Comparison of ENCODE assay signal across 10 mouse cellular contexts in the genomic region with DNA sequence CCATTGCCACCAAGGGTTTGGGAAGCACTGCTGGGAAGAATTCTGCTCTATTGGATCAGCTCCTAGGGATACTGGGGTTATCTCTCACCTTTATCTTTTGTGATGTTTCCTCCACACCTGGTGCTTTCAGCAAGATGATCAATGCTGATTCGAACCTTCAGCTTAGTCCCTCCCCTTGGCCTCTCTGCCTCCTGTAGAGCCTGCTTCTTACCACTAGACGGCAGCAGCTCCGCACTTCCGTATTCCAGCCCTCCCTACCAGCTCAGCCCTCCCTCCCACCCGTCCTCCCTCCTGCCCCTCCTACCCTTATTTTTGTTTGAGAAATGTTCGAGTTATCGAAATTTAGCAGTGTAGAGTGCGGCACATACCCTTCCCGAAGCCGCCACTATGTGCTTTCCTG. TPM values are rescaled to one million over a fixed set of nuclear protein-coding genes. Genes with fewer than 3 reads are reported as not detected.
A peak's percentile ranks its signal among the peaks of the same experiment; 100 is the strongest.
DNase-seq lines count a peak whose midpoint lies in the region; ATAC-seq and TF ChIP-seq lines count a peak whose summit lies in the region.
"Had no signal": no experiment of that assay in that cellular context is flagged by ENCODE, and none has a peak within 500 bp of the region (broad histone marks: within the 10 kb centered on the region; RNA-seq: fewer than 3 reads in every experiment).

No protein-coding gene starts in this region.

- H3K27ac ChIP-seq in layer of hippocampus, adult 2 months: no peak overlapping the region
- no peak overlapping the region for H3K27ac ChIP-seq in kidney, embryonic 16.5 days (ENCODE audit: low read length)
- H3K27ac ChIP-seq: limb, embryonic 15.5 days had no signal

- peaks cover 8% of the 10 kb centered on the region for H3K27me3 ChIP-seq in G1E (ENCODE audit: insufficient read depth, low read length)
- no peaks in the 10 kb centered on the region for H3K27me3 ChIP-seq in kidney, embryonic 16.5 days (ENCODE audit: insufficient read depth, low read length)
- H3K27me3 ChIP-seq: limb, embryonic 15.5 days had no signal

- no peak overlapping the region for H3K4me3 ChIP-seq in layer of hippocampus, adult 2 months
- H3K4me3 ChIP-seq in G1E (ENCODE audit: low read depth, low read length): no peak overlapping the region
- H3K4me3 ChIP-seq in kidney, embryonic 16.5 days (ENCODE audit: low read length): no peak overlapping the region
- H3K4me3 ChIP-seq: limb, embryonic 15.5 days had no signal

- H3K9ac ChIP-seq in kidney, embryonic 16.5 days (replicated peaks; ENCODE audit: low read length): no peak overlapping the region
- H3K9ac ChIP-seq: limb, embryonic 15.5 days had no signal

- H3K9me3 ChIP-seq in G1E (replicated peaks): no peaks in the 10 kb centered on the region
- H3K9me3 ChIP-seq in kidney, embryonic 16.5 days (ENCODE audit: low read length): no peaks in the 10 kb centered on the region
- H3K9me3 ChIP-seq: limb, embryonic 15.5 days had no signal

- H3K36me3 ChIP-seq in G1E (replicated peaks): no peaks in the 10 kb centered on the region
- no peaks in the 10 kb centered on the region for H3K36me3 ChIP-seq in kidney, embryonic 16.5 days (ENCODE audit: insufficient read depth, low read length)
- H3K36me3 ChIP-seq: limb, embryonic 15.5 days had no signal

- TF ChIP-seq CTCF in layer of hippocampus, adult 2 months (conservative IDR thresholded peaks at IDR 0.05): peak; percentile 78
- peak; percentile 61 for TF ChIP-seq CTCF in G1E (IDR thresholded peaks at IDR 0.05; ENCODE audit: low read depth, low read length)

- no peak overlapping the region for H3K4me2 ChIP-seq in kidney, embryonic 16.5 days (replicated peaks; ENCODE audit: low read depth, low read length)
- H3K4me2 ChIP-seq: limb, embryonic 15.5 days had no signal

- no peaks in the 10 kb centered on the region for H3K4me1 ChIP-seq in G1E (ENCODE audit: insufficient read depth, low read depth, low read length)
- no peaks in the 10 kb centered on the region; the same call in 1 of the 2 replicates for H3K4me1 ChIP-seq in kidney, embryonic 16.5 days (ENCODE audit: insufficient read depth, low read length)

- peak in 1 of 2 experiments; percentile 21 for DNase-seq in layer of hippocampus, adult 2 months (ENCODE audit: low spot score in 2 of 2)
- no peak for DNase-seq in layer of hippocampus, adult 9-11 months
- DNase-seq in G1E (ENCODE audit: low spot score): peak; percentile 39
- DNase-seq in c-Kit-negative CD71-positive TER-119-positive erythroid progenitor cells, embryonic 14.5 days (ENCODE audit: low read depth, low spot score): peak; percentile 3
- peak; percentile 39 for DNase-seq in retina, embryonic 14.5 days (ENCODE audit: low spot score)
- no peak for DNase-seq in spleen, postnatal 36 days (ENCODE audit: low spot score in 2 of 2)
- DNase-seq in right cerebral cortex, adult 2 months (ENCODE audit: low spot score in 2 of 2): no peak
- DNase-seq: cerebellum, adult 8-10 months had no signal

- no peak for ATAC-seq in G1E (ENCODE audit: extremely low read depth, insufficient number of reproducible peaks, low FRiP score, poor library complexity, severe bottlenecking)
- no peak for ATAC-seq in kidney, embryonic 16.5 days (ENCODE audit: low FRiP score, low TSS enrichment)

- 60% methylated on average over 10 of the region's 10 CpGs for WGBS in kidney, embryonic 16.5 days

RNA-seq across cellular contexts. Expression of gene Itga11, which starts 55.5 kb away (rescaled TPM):
- 1 to 10 TPM; 4.5 to 5.3 TPM for total RNA-seq in layer of hippocampus, adult 2 months (2021)
- total RNA-seq in G1E (2014; fragmentation: Nextera tagmentation): not detected in 2 replicates
- not detected in 2 replicates for total RNA-seq in G1E (2017)
- polyA plus RNA-seq in G1E (2012): not detected in 2 replicates
- polyA plus RNA-seq in kidney, embryonic 16.5 days (2015; fragmentation: Nextera tagmentation; extraction: Ambion mirVana): 0.82 and 1.3 TPM in 2 replicates

Comparison
In these comparisons a context has a peak if more than half of its experiments do, and no peak if none do; other contexts are left out.
1. DNase-seq: peak in G1E (single experiment), c-Kit-negative CD71-positive TER-119-positive erythroid progenitor cells, embryonic 14.5 days (single experiment) and retina, embryonic 14.5 days (single experiment); none in layer of hippocampus, adult 9-11 months (single experiment), spleen, postnatal 36 days (0 of 2) and right cerebral cortex, adult 2 months (0 of 2).
2. RNA of gene Itga11, which starts 55.5 kb away (total RNA-seq): 4.5 to 5.3 TPM in layer of hippocampus, adult 2 months; not detected in G1E; every median in the first group is over 4 times any median in the second.